ENCODE assay signal across 8 mouse cellular contexts in the genomic region with DNA sequence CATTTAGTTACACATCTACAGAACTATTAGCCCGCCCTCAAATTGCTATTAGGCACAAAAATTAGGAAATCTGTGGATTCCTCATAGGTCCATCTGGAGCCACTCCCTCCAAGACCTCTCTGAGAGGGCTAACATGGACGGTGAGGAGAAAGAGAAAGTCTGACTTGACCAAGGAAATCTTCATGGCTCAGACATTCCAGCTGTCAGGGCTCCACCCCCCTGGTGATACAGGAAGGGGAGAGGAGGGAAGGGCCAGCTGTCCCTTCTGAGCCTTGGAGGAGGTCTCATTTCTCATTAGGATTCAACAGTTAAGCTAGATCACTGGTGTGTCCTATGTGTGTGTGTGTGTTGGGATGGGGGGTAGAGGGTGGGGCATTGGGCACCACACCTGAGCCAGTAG. TPM values are rescaled to one million over a fixed set of nuclear protein-coding genes. Genes with fewer than 3 reads are reported as not detected.
"Had no signal": no experiment of that assay in that cellular context is flagged by ENCODE, and none has a peak within 500 bp of the region (broad histone marks: within the 10 kb centered on the region; RNA-seq: fewer than 3 reads in every experiment).

A gene (plus strand): TSS at position 259 of the 400 bp plus-strand sequence.

RNA-seq across cellular contexts. Expression of the gene that starts here (rescaled TPM):
- polyA plus RNA-seq: liver, embryonic 13.5 days; liver, embryonic 15.5 days; midbrain, embryonic 10.5 days; midbrain, embryonic 12.5 days; midbrain, embryonic 16.5 days; neural tube, embryonic 11.5 days; neural tube, embryonic 13.5 days; neural tube, embryonic 15.5 days had no signal
